11 mouse cellular contexts compared by ENCODE assay signal in the genomic region with DNA sequence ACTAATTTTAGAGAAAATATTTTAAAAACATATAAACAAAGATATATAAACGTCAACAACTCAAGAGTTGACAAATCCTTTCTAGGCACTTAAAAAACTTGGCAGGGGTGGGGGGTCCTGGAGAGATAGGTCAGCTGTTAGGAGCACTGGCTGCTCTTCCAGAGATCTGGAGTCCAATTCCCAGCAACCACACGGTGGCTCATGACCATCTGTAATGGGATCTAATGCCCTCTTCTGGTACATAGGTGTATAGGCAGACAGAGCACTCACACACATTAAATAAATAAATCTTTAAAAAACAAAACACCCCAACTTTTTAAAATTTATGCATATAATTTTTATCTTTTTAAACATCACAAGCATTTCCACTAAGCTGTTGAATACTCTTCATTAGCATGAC. TPM values are rescaled to one million over a fixed set of nuclear protein-coding genes. Genes with fewer than 3 reads are reported as not detected.
A peak's percentile ranks its signal among the peaks of the same experiment; 100 is the strongest.
DNase-seq lines count a peak whose midpoint lies in the region; ATAC-seq and TF ChIP-seq lines count a peak whose summit lies in the region.
"Had no signal": no experiment of that assay in that cellular context is flagged by ENCODE, and none has a peak within 500 bp of the region (broad histone marks: within the 10 kb centered on the region; RNA-seq: fewer than 3 reads in every experiment).

No protein-coding gene starts in this region.

- no peak for ATAC-seq in heart, embryonic 12.5 days (ENCODE audit: insufficient number of reproducible peaks, low FRiP score)

- no peaks in the 10 kb centered on the region for H3K9me3 ChIP-seq in heart, embryonic 12.5 days (replicated peaks)
- H3K9me3 ChIP-seq: heart, embryonic 15.5 days; midbrain, embryonic 12.5 days had no signal

- no peak overlapping the region for H3K4me3 ChIP-seq in heart, embryonic 12.5 days
- H3K4me3 ChIP-seq in lung, adult 2 months (replicated peaks; ENCODE audit: extremely low read depth, low read depth, low read length) = no peak overlapping the region
- H3K4me3 ChIP-seq: heart, embryonic 15.5 days; midbrain, embryonic 12.5 days had no signal

- peaks cover 15% of the 10 kb centered on the region for H3K4me1 ChIP-seq in heart, embryonic 12.5 days (replicated peaks)
- peaks cover 2% of the 10 kb centered on the region for H3K4me1 ChIP-seq in lung, adult 2 months (ENCODE audit: control insufficient read depth, insufficient read depth, low read length)

- peak; percentile 87 for DNase-seq in heart, adult 11 months
- no peak for DNase-seq in lung, adult 2 months
- DNase-seq in lung, postnatal 14 days = no peak
- peak; percentile 64 for DNase-seq in R1 (ENCODE audit: low read depth, low spot score)
- peak; percentile 54 for DNase-seq in retina, postnatal 1 day
- DNase-seq in frontal cortex, postnatal 10 days (ENCODE audit: low spot score in 2 of 2) = no peak
- no peak for DNase-seq in layer of hippocampus, postnatal 10 days (ENCODE audit: low spot score in 2 of 2)
- DNase-seq: cerebellum, adult 11-12 months had no signal

- TF ChIP-seq CTCF in lung, adult 2 months (IDR thresholded peaks at IDR 0.05; ENCODE audit: insufficient read depth, low read length) = 0 out of 2 replicates have a peak, but pooled peaks have one; percentile 15

- no peak overlapping the region for H3K9ac ChIP-seq in heart, embryonic 12.5 days
- H3K9ac ChIP-seq: heart, embryonic 15.5 days; midbrain, embryonic 12.5 days had no signal

- no peak overlapping the region for H3K27ac ChIP-seq in heart, embryonic 12.5 days (ENCODE audit: poor library complexity, severe bottlenecking)
- H3K27ac ChIP-seq: heart, embryonic 15.5 days; midbrain, embryonic 12.5 days had no signal

- H3K36me3 ChIP-seq in heart, embryonic 12.5 days = no peaks in the 10 kb centered on the region
- H3K36me3 ChIP-seq: heart, embryonic 15.5 days; midbrain, embryonic 12.5 days had no signal

- WGBS in heart, embryonic 12.5 days = 12% methylated on average over 2 of the region's 2 CpGs
- 16% methylated on average over 2 of the region's 2 CpGs for WGBS in lung, adult 2 months

- no peak overlapping the region for H3K4me2 ChIP-seq in heart, embryonic 12.5 days
- H3K4me2 ChIP-seq: heart, embryonic 15.5 days; midbrain, embryonic 12.5 days had no signal

- TF ChIP-seq POLR2A in lung, adult 2 months (IDR thresholded peaks at IDR 0.05; ENCODE audit: borderline replicate concordance, extremely low read depth, low read depth, low read length) = no peak

- no peaks in the 10 kb centered on the region for H3K27me3 ChIP-seq in heart, embryonic 12.5 days (replicated peaks)
- H3K27me3 ChIP-seq: heart, embryonic 15.5 days; midbrain, embryonic 12.5 days had no signal

RNA-seq across cellular contexts. Expression of gene Thap12, which starts 5.4 kb away (rescaled TPM):
- polyA plus RNA-seq in heart, embryonic 12.5 days (2016; fragmentation: Nextera tagmentation; extraction: Ambion mirVana) = 49.2 and 50.1 TPM in 2 replicates
- 7.6 and 10.8 TPM in 2 replicates for polyA plus RNA-seq in lung, adult 2 months (2012; rRNA removed)
- total RNA-seq in layer of hippocampus, postnatal 10 days (2021) = 10 to 100 TPM; 78.8 to 81.9 TPM

RNA-seq across cellular contexts. Expression of gene Emsy, which starts 40.9 kb away (rescaled TPM):
- 28.2 and 34.1 TPM in 2 replicates for polyA plus RNA-seq in heart, embryonic 12.5 days (2016; fragmentation: Nextera tagmentation; extraction: Ambion mirVana)
- polyA plus RNA-seq in lung, adult 2 months (2012; rRNA removed) = 18.9 and 20.2 TPM in 2 replicates
- 10 to 100 TPM; 47.8 to 55.5 TPM for total RNA-seq in layer of hippocampus, postnatal 10 days (2021)

Comparison
In these comparisons a context has a peak if more than half of its experiments do, and no peak if none do; other contexts are left out.
1. DNase-seq: peak in heart, adult 11 months (single experiment), R1 (single experiment) and retina, postnatal 1 day (single experiment); none in lung, adult 2 months (single experiment), lung, postnatal 14 days (single experiment), frontal cortex, postnatal 10 days (0 of 2) and layer of hippocampus, postnatal 10 days (0 of 2).